Mouse (Mus musculus) embryonic facial prominence, embryonic 14.5 days (tissue): Measurements from ENCODE around the gene Mospd3. TPM values are rescaled to one million over a fixed set of nuclear protein-coding genes. Genes with fewer than 3 reads are reported as not detected.

Experiments used
- polyA plus RNA-seq: library from polyadenylated mRNA; unstranded; fragments of >200 nt; fragmentation: Nextera tagmentation; extraction: Ambion mirVana; gene quantifications from 2 replicates; pipeline ENCODE4 v1.2.1, GENCODE M21; 2014

The Mospd3 gene
- polyA plus RNA-seq, 1 experiment from 2014 or later = 45.6 TPM

Other genes with a start within 250 kb of the Mospd3 start
- 0.21 and 0.26 TPM in 2 replicates for gene Zan, start 124.0 kb downstream of the Mospd3 start, polyA plus RNA-seq
- 49.8 and 52.0 TPM in 2 replicates for gene Pop7, start 98.5 kb downstream of the Mospd3 start, polyA plus RNA-seq
- gene Gigyf1, start 82.5 kb downstream of the Mospd3 start, polyA plus RNA-seq = 8.9 and 9.4 TPM in 2 replicates
- gene Epo, start 67.8 kb downstream of the Mospd3 start, polyA plus RNA-seq = 0.30 TPM in 1 of 2 replicates, not detected in the other
- gene Gnb2, start 67.5 kb downstream of the Mospd3 start, polyA plus RNA-seq = 430 and 472 TPM in 2 replicates
- 4.4 and 5.2 TPM in 2 replicates for gene Actl6b, start 47.5 kb downstream of the Mospd3 start, polyA plus RNA-seq
- gene Tfr2, start 31.2 kb downstream of the Mospd3 start, polyA plus RNA-seq = 1.1 and 1.3 TPM in 2 replicates
- gene Pcolce, start 12.7 kb upstream of the Mospd3 start, polyA plus RNA-seq = 242 and 292 TPM in 2 replicates
- gene Fbxo24, start 27.9 kb upstream of the Mospd3 start, polyA plus RNA-seq = 0.10 and 0.25 TPM in 2 replicates
- 36.5 and 40.1 TPM in 2 replicates for gene Lrch4, start 28.1 kb upstream of the Mospd3 start, polyA plus RNA-seq
- gene Gm20605, start 28.1 kb upstream of the Mospd3 start, polyA plus RNA-seq = 6.4 and 6.6 TPM in 2 replicates
- 6.3 and 7.2 TPM in 2 replicates for gene Sap25, start 40.3 kb upstream of the Mospd3 start, polyA plus RNA-seq
- gene Irs3, start 44.7 kb upstream of the Mospd3 start, polyA plus RNA-seq = 0.14 and 0.21 TPM in 2 replicates
- gene Agfg2, start 83.7 kb upstream of the Mospd3 start, polyA plus RNA-seq = 10.2 and 10.4 TPM in 2 replicates
- gene Nyap1, start 140.5 kb upstream of the Mospd3 start, polyA plus RNA-seq = 1.5 TPM in 2 replicates
- 134 and 141 TPM in 2 replicates for gene Tsc22d4, start 144.7 kb upstream of the Mospd3 start, polyA plus RNA-seq
- gene Ppp1r35, start 177.8 kb upstream of the Mospd3 start, polyA plus RNA-seq = 31.3 and 39.5 TPM in 2 replicates
- gene Mepce, start 186.6 kb upstream of the Mospd3 start, polyA plus RNA-seq = 12.2 and 15.2 TPM in 2 replicates
- 16.5 and 18.8 TPM in 2 replicates for gene Zcwpw1, start 186.7 kb upstream of the Mospd3 start, polyA plus RNA-seq
- gene Pilra, start 235.2 kb upstream of the Mospd3 start, polyA plus RNA-seq = 0.71 and 0.78 TPM in 2 replicates